Mouse (Mus musculus) CD4-positive helper T cell, adult 2 months (primary cell): ENCODE data around the gene Rgs2.

ENCODE experiments used
- DNase-seq: peaks from one replicate; pipeline ENCODE4 v3.0.0-alpha.2; 2012; ENCODE audit warnings: low read depth, missing footprints, low spot score

The Rgs2 gene

DNA sequence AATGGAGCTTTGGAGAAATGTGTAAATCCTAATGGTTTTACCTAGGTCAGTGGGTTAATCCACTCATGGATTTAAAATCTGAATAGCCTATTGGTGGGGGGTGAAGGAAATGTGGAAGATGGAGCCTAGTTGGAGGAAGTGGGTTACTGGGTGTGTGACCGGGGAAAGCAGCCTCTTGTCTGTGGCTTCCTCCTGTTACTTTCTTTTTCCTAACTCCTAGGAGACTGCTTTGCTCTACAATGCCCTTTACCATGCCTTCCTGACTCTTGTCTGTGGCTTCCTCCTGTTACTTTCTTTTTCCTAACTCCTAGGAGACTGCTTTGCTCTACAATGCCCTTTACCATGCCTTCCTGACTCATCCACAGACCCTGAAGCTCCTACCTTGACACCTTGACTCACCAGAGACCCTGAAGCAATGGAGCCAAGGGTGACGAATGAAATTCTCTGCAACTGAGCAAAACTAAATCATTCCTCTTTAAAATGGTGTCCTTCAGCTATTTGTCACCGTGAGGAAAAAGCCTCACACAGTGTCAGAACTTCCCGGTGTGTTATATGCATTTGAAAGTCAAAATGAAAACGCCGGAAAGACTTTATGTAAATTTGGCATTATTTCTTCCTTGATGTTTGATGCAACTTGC, 18.9 kb downstream of the Rgs2 start:
- DNase-seq, result no peak

DNA sequence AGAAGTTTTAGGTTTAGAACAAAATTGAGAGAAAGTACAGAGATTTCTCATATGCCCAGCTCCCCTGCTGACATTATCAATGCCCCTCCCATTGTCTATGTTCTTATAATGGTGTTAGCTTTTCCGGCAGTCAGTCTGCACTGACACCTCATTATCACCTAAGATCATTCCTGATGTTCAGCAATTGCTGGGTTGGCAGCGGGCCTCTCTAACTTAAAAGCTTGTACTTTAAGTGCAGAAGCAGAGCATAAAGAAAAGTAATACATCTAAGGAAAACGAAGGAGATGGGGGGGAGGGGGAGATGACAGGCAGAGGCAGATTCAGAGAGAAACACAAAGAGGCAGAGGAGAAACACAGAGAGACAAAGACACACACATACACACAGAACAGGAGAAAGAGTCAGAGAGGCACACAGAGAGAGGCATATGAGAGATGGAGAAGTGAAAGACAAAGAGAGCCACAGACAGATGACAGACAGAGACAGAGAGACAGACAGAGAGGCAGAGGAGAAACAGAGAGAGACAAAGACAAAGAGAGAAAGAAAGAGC, 21.1 kb downstream of the Rgs2 start:
- no peak for DNase-seq

- DNase-seq, result no peak
Observed at GRCm38 (mm10) chr1:143982085-143982764, 21.7 kb downstream of the Rgs2 start.

DNA sequence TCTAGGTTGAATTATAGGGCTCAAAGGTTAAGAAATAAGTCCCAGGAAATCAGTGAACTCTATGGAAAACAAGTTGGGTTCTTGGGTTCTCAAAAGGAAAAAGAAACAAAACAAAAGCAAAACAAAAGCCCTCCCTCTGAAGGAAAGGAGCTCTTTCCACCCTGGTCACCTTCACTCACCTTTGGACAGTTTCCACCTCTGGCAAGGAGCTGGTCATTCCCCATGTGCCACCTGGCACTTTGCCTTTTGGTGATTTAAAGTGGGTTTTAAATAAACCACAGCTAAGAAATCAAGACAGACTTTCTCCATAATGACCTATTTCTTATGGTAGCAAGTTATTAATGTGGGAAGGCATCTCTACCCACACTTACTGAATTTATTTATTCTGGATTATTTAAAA, 23.1 kb downstream of the Rgs2 start:
- DNase-seq, result no peak

- no peak for DNase-seq
Observed at GRCm38 (mm10) chr1:143974637-143975036, 29.3 kb downstream of the Rgs2 start.

DNA sequence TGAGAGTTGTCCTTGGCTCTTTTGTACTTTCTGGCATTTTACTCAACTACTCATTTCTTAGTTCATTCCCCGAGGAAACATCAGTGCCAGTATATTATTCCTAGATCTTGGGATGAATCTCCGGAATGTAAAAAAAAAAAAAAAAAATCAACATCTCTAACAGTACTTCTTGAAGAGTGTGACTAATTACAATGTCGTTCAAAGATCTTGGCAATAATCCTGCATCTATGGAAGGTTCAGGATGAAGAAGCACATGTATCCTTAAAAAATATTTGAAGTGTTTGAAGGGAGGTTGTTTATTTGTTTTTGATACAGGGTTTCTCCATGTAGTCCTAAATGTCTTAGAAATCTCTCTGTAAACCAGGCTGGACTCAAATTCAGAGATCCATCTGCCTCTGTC, 41.7 kb downstream of the Rgs2 start:
- DNase-seq, result no peak

DNA sequence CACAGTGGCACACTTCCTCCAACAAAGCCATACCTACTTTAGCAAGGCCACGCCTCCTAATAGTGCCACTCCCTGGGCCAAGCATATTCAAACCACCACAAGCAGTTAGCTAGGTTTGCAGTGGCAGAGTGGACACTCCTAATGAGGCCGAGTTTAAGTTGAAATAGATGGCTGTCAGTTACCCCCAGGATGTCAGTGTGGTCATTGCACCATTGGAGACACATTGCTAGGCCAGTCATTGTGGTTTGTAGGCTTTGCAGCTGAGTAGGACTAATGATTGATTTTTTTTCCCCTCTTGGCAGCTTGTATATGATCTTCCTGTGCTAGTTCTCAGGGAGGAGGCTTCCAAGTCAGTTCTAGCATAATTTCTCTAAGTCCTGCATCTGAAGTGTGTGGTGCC, 43.6 kb downstream of the Rgs2 start:
- DNase-seq, result no peak

- DNase-seq, result no peak
Observed at GRCm38 (mm10) chr1:143956090-143956489, 47.9 kb downstream of the Rgs2 start.

DNA sequence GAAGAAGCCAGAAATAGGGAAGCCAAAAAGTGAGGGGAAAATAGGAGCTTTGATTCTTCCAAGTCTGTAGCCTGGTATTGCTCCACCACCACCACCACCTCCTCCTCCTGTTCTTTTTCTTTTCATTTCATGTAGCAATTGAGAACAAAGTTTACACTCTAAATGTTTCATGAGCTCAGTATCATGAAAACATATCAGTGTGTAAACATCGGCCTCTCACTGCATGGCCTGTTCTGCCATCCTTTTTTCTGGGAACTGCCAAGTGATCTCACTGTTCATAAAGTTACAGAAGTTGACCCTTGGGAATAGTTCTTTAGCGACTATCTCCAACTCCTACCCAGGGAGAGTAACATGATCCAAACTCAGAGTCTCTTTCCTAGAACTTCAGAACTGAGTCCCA, 51.1 kb downstream of the Rgs2 start:
- DNase-seq, result no peak
